Mouse (Mus musculus) cerebellum, adult 2 months (tissue): ENCODE measurements around the gene Gpcpd1.
A peak's percentile ranks its signal among the peaks of the same experiment; 100 is the strongest.

Experiments
- CTCF ChIP-seq: fragments of 200-500 bp; IDR thresholded peaks from 2 replicates; pipeline ENCODE4 v1.5.1; 2011; ENCODE audit warnings: low read depth, mild to moderate bottlenecking, control low read depth, low read length, moderate library complexity, borderline replicate concordance; ENCODE audit not compliant: insufficient read depth
- POLR2A ChIP-seq: fragments of 200-500 bp; IDR thresholded peaks from 2 replicates; pipeline ENCODE4 v1.6.1; 2011; ENCODE audit warnings: low read length, control low read depth, borderline replicate concordance; ENCODE audit not compliant: insufficient read depth

DNA sequence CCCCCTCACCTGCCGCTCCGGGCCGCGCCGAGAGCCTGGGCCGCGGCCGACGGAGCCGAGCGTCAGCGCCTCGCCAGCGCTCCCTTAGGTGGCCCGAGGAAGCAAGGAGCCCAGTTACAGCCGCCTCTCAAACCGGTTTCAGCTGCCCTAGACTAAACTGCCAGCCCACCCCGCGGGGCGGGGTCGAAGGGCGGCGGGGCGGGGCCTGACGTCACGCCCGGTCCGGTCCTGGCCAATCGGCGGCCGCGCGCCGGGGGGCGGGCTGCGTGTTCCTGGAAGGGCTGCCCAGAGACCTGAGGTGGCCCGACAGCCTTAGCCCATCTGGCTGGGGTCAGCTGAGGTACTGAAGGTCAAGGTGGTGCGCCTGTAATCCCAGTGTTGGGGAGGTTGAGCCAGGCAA, 9.5 kb downstream of the Gpcpd1 start:
- TF ChIP-seq CTCF (0 out of 2 replicates have a peak, but pooled peaks have one; percentile 29), POLR2A (peak; percentile 75)
